Mouse (Mus musculus) MEL (cell line): ENCODE data around the gene Cdkn2a.
A peak's percentile ranks its signal among the peaks of the same experiment; 100 is the strongest.

Experiments
- CTCF ChIP-seq, 3 experiments: IDR thresholded peaks in 2 of 3; conservative IDR thresholded peaks in 1 of 3; 2 replicates each; pipeline ENCODE4 v1.5.1; 2011 to 2012; ENCODE audit warnings: low read length in 3 of 3, low read depth in 2 of 3, mild to moderate bottlenecking in 2 of 3, improper control_type of control experiment in 1 of 3, inconsistent platforms in 1 of 3, mixed read lengths in 1 of 3, moderate library complexity in 1 of 3; ENCODE audit not compliant: control insufficient read depth in 1 of 3, insufficient read depth in 1 of 3, poor library complexity in 1 of 3, severe bottlenecking in 1 of 3
- ELF1 ChIP-seq: IDR thresholded peaks from 2 replicates; pipeline ENCODE4 v1.6.1; 2014; ENCODE audit warnings: low read depth, mild to moderate bottlenecking, inconsistent platforms, low read length, improper control_type of control experiment, moderate library complexity
- EP300 ChIP-seq, 2 experiments: IDR thresholded peaks; 2 replicates each; pipeline ENCODE4 v1.6.1; 2011; ENCODE audit warnings: improper control_type of control experiment in 2 of 2, low read length in 2 of 2, low read depth in 1 of 2, mild to moderate bottlenecking in 1 of 2
- ETS1 ChIP-seq: IDR thresholded peaks from 2 replicates; pipeline ENCODE4 v1.6.1; 2012; ENCODE audit warnings: low read depth, mild to moderate bottlenecking, inconsistent platforms, low read length, improper control_type of control experiment, moderate library complexity
- GABPA ChIP-seq: IDR thresholded peaks from 2 replicates; pipeline ENCODE4 v1.6.1; 2012; ENCODE audit warnings: low read depth, mild to moderate bottlenecking, inconsistent platforms, low read length, improper control_type of control experiment, moderate library complexity
- MAFK ChIP-seq: IDR thresholded peaks from 2 replicates; pipeline ENCODE4 v1.6.1; 2011; ENCODE audit warnings: low read depth, mild to moderate bottlenecking, low read length, improper control_type of control experiment, borderline replicate concordance
- MAZ ChIP-seq: IDR thresholded peaks from 2 replicates; pipeline ENCODE4 v1.6.1; 2012; ENCODE audit warnings: low read depth, mild to moderate bottlenecking, inconsistent platforms, low read length, improper control_type of control experiment
- POLR2A ChIP-seq, 2 experiments: IDR thresholded peaks; 2 replicates each; pipeline ENCODE4 v1.6.1; 2011 to 2012; ENCODE audit warnings: low read length in 2 of 2, mild to moderate bottlenecking in 2 of 2, control low read depth in 1 of 2, improper control_type of control experiment in 1 of 2, low read depth in 1 of 2, moderate library complexity in 1 of 2; ENCODE audit not compliant: control insufficient read depth in 1 of 2, insufficient read depth in 1 of 2, poor library complexity in 1 of 2
- SIN3A ChIP-seq: IDR thresholded peaks from 2 replicates; pipeline ENCODE4 v1.6.1; 2012; ENCODE audit warnings: low read length, improper control_type of control experiment, inconsistent platforms
- TAL1 ChIP-seq: IDR thresholded peaks from 2 replicates; pipeline ENCODE4 v1.6.1; 2012; ENCODE audit warnings: mild to moderate bottlenecking, inconsistent platforms, low read length, moderate library complexity, mixed read lengths
- USF1 ChIP-seq: IDR thresholded peaks from 2 replicates; pipeline ENCODE4 v1.6.1; 2014; ENCODE audit warnings: low read depth, mild to moderate bottlenecking, inconsistent platforms, low read length, improper control_type of control experiment, moderate library complexity
- ZNF384 ChIP-seq: IDR thresholded peaks from 2 replicates; pipeline ENCODE4 v1.6.1; 2012; ENCODE audit warnings: low read depth, mild to moderate bottlenecking, inconsistent platforms, low read length, improper control_type of control experiment

DNA sequence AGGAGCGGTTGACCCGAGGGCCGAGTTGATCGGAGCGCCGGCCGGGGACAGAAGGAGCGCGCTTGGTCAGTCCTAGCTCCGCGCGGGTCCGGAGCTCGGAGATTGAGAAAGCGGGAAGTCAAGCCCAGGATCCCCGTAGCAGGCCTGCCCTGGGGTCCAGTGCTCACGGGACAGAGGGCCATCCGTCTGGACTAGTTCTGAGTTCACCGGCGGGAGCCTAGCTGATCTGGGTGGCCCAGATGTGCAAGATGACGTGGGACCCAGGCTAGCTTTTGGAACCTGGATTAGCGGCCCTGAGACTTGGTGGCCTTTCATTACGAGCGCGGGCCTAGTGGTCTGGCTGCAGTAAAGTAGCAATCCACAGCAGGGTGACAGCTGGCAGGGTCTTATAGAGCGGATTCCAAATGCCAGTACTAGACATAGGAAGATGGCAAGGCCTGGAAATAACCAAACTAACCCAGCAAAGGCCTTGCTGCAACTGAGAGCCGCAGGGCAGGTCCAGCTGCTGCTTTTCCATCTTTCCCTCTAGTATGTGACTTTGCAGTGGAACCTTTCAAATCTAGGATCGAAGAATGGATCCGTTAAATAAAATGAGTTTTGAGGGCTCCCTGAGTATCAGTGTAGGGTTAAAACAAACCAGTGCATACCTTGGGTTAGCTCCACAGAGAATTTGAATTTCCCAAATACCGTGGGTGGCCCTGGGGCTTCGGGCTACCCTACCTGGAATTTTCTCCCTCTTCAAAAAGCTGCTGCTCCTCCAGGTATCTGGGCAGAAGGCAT is 1.2 kb upstream of the Cdkn2a start:
- no peak for TF ChIP-seq MAFK
- no peak for TF ChIP-seq USF1
- TF ChIP-seq CTCF (IDR thresholded peaks at IDR 0.05 in 2 of 3, conservative IDR thresholded peaks at IDR 0.05 in 1 of 3; ENCODE audit: control insufficient read depth in 1 of 3, insufficient read depth in 1 of 3, low read depth in 2 of 3, low read length in 3 of 3, poor library complexity in 1 of 3, severe bottlenecking in 1 of 3), result no peak
- no peak for TF ChIP-seq POLR2A (IDR thresholded peaks at IDR 0.05; ENCODE audit: control insufficient read depth in 1 of 2, insufficient read depth in 1 of 2, low read depth in 1 of 2, low read length in 2 of 2, poor library complexity in 1 of 2)
- no peak for TF ChIP-seq TAL1
- no peak for TF ChIP-seq ETS1
- no peak for TF ChIP-seq ELF1
- peak; percentile 18 for TF ChIP-seq SIN3A
- no peak for TF ChIP-seq EP300 (IDR thresholded peaks at IDR 0.05; ENCODE audit: low read depth in 1 of 2, low read length in 2 of 2)
- TF ChIP-seq ZNF384, result no peak
- TF ChIP-seq GABPA, result no peak
- TF ChIP-seq MAZ, result no peak
